Mouse (Mus musculus): Measurements from ENCODE around the gene Nexn. TPM values are rescaled to one million over a fixed set of nuclear protein-coding genes. Genes with fewer than 3 reads are reported as not detected.
"Not testable (repeated sequence)": the region's sequence is repeated elsewhere in the genome, so short reads cannot be mapped to it uniquely, and the experiment has no call there.

The Nexn gene
- total RNA-seq (2012; rRNA removed) = 2.6 and 3.1 TPM in 2 replicates

DNA sequence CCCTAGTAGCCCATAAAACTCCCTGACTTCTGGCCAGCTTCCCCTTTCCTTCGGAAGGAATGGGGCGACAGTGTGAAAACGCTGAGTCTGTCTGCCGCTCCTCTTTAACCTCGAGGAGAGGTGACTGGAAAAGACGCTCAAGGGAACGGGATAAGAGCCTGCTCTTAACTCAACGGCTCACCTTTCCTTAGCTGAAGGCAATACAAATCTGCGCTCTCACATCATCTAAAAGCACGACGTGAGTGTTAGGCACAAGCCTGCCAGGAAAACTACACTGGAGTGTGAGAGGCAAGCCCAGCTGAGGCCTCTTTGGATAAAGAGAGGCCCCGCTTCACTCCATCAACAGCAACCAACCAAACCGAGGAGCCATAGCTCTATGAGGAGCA, at the start of gene Nexn:
TSS of gene Nexn (minus strand) at position 315 of the 386 bp plus-strand sequence.
- DNase-seq (ENCODE audit: low read depth, low spot score) = no peak
- H3K27ac ChIP-seq (ENCODE audit: insufficient read depth, low read depth, low read length, poor library complexity, severe bottlenecking) = no peak within 1 kb of the TSS
- no peak for TF ChIP-seq ZC3H11A (IDR thresholded peaks at IDR 0.05; ENCODE audit: borderline replicate concordance, low read depth, low read length)
- no peak for TF ChIP-seq MAFK (IDR thresholded peaks at IDR 0.05; ENCODE audit: insufficient read depth, low read depth, low read length)
- no peak for TF ChIP-seq CHD2 (IDR thresholded peaks at IDR 0.05; ENCODE audit: low read depth, low read length)
- no peak for TF ChIP-seq HCFC1 (IDR thresholded peaks at IDR 0.05; ENCODE audit: borderline replicate concordance, insufficient read depth, low read length)
- no peak for TF ChIP-seq ZNF384 (IDR thresholded peaks at IDR 0.05; ENCODE audit: low read depth, low read length)
- peak within 1 kb of the TSS; percentile 72 for H3K9ac ChIP-seq (ENCODE audit: insufficient read depth, low read depth, low read length, poor library complexity, severe bottlenecking)
- peak within 1 kb of the TSS; percentile 65 to 68 for H3K4me3 ChIP-seq (ENCODE audit: insufficient read depth in 1 of 2, low read depth in 1 of 2, low read length in 2 of 2, poor library complexity in 1 of 2, severe bottlenecking in 1 of 2)
- H3K9me3 ChIP-seq (ENCODE audit: control insufficient read depth, insufficient read depth, low read depth, low read length) = peaks cover 4% of the 10 kb centered on the region; the same call in 1 of the 2 replicates
- no peaks in the 10 kb centered on the region for H3K36me3 ChIP-seq (ENCODE audit: control insufficient read depth, insufficient read depth, low read length, poor library complexity, severe bottlenecking)
- no peaks in the 10 kb centered on the region for H3K4me1 ChIP-seq (ENCODE audit: control insufficient read depth in 2 of 2, insufficient read depth in 2 of 2, low read length in 2 of 2, poor library complexity in 1 of 2)
- in situ Hi-C loops (cut with MboI; ENCODE audit: low sequenced_read_pairs in 2 of 2, unreplicated experiment in 2 of 2) = no loop called here

DNA sequence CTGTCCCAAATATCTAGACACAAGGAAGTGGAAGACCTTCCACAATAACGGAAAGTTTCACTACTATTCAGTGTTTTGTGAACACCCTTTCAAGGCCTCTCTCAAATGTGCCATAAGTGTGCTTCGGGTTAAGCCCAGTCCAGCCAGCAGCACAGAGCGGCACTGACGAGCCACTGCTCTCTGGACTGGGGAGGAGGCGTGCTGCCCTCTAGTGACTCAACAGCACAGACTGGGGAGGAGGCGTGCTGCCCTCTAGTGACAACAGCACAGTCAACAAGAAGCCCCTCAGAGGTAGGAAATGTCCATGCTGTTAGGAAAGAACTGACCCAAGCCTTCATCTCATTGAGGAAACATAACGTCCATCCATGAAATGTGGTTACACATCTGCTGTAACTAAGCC, 49.5 kb upstream of the Nexn start:
- H3K9me3 ChIP-seq (ENCODE audit: control insufficient read depth, insufficient read depth, low read depth, low read length) = no peaks in the 10 kb centered on the region
- peak; percentile 80 for DNase-seq (ENCODE audit: low read depth, low spot score)
- no peak overlapping the region for H3K27ac ChIP-seq (ENCODE audit: insufficient read depth, low read depth, low read length, poor library complexity, severe bottlenecking)
- no peaks in the 10 kb centered on the region for H3K4me1 ChIP-seq (ENCODE audit: control insufficient read depth in 2 of 2, insufficient read depth in 2 of 2, low read length in 2 of 2, poor library complexity in 1 of 2)
- TF ChIP-seq HCFC1 (IDR thresholded peaks at IDR 0.05; ENCODE audit: borderline replicate concordance, insufficient read depth, low read length) = peak; percentile 71; the same call in 1 of the 2 replicates
- TF ChIP-seq ZNF384 (IDR thresholded peaks at IDR 0.05; ENCODE audit: low read depth, low read length) = 0 out of 2 replicates have a peak, but pooled peaks have one; percentile 31
- TF ChIP-seq CHD2 (IDR thresholded peaks at IDR 0.05; ENCODE audit: low read depth, low read length) = no peak
- peaks cover 13% of the 10 kb centered on the region for H3K36me3 ChIP-seq (ENCODE audit: control insufficient read depth, insufficient read depth, low read length, poor library complexity, severe bottlenecking)
- in situ Hi-C loops (cut with MboI; ENCODE audit: low sequenced_read_pairs in 2 of 2, unreplicated experiment in 2 of 2) = no loop called here
- H3K9ac ChIP-seq (ENCODE audit: insufficient read depth, low read depth, low read length, poor library complexity, severe bottlenecking) = no peak overlapping the region
- no peak overlapping the region for H3K4me3 ChIP-seq (ENCODE audit: insufficient read depth in 1 of 2, low read depth in 1 of 2, low read length in 2 of 2, poor library complexity in 1 of 2, severe bottlenecking in 1 of 2)

- H3K9me3 ChIP-seq (ENCODE audit: control insufficient read depth, insufficient read depth, low read depth, low read length); H3K9ac ChIP-seq (ENCODE audit: insufficient read depth, low read depth, low read length, poor library complexity, severe bottlenecking); H3K4me3 ChIP-seq (ENCODE audit: insufficient read depth in 1 of 2, low read depth in 1 of 2, low read length in 2 of 2, poor library complexity in 1 of 2, severe bottlenecking in 1 of 2); H3K4me1 ChIP-seq (ENCODE audit: control insufficient read depth in 2 of 2, insufficient read depth in 2 of 2, low read length in 2 of 2, poor library complexity in 1 of 2); DNase-seq (ENCODE audit: low read depth, low spot score); H3K27ac ChIP-seq (ENCODE audit: insufficient read depth, low read depth, low read length, poor library complexity, severe bottlenecking); in situ Hi-C loops (cut with MboI; ENCODE audit: low sequenced_read_pairs in 2 of 2, unreplicated experiment in 2 of 2): not testable (repeated sequence)
- peaks cover 10% of the 10 kb centered on the region; the same call in 1 of the 2 replicates for H3K36me3 ChIP-seq (ENCODE audit: control insufficient read depth, insufficient read depth, low read length, poor library complexity, severe bottlenecking)
These were observed 48.5 kb upstream of the Nexn start for GRCm38 (mm10) chr3:152314666-152315065.

DNA sequence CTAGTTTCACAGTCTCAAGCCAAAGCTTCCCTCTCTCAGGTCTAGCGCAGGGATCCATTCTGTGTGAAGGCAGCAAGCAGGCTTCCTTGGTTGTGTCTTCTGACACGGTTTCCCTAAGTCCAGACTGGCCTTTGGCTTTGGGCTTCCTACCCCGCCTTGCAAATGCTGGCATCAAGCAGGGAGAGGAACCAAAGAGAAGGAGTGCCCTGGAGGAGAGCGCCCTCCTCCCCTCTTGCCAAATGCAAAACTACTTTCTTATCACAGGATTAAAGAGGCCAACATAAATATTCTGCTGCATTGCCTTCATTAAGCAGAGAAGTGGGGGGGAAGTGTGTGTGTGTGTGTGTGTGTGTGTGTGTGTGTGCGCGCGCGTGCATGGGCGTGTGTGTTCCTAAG, 43.1 kb upstream of the Nexn start:
- no peaks in the 10 kb centered on the region for H3K4me1 ChIP-seq (ENCODE audit: control insufficient read depth in 2 of 2, insufficient read depth in 2 of 2, low read length in 2 of 2, poor library complexity in 1 of 2)
- TF ChIP-seq CHD2 (IDR thresholded peaks at IDR 0.05; ENCODE audit: low read depth, low read length) = no peak
- TF ChIP-seq HCFC1 (IDR thresholded peaks at IDR 0.05; ENCODE audit: borderline replicate concordance, insufficient read depth, low read length) = no peak
- TF ChIP-seq ZC3H11A (IDR thresholded peaks at IDR 0.05; ENCODE audit: borderline replicate concordance, low read depth, low read length) = no peak
- no peak for TF ChIP-seq ZNF384 (IDR thresholded peaks at IDR 0.05; ENCODE audit: low read depth, low read length)
- in situ Hi-C loops (cut with MboI; ENCODE audit: low sequenced_read_pairs in 2 of 2, unreplicated experiment in 2 of 2) = no loop called here
- DNase-seq (ENCODE audit: low read depth, low spot score) = no peak
- H3K36me3 ChIP-seq (ENCODE audit: control insufficient read depth, insufficient read depth, low read length, poor library complexity, severe bottlenecking) = peaks cover 16% of the 10 kb centered on the region; the same call in 1 of the 2 replicates
- no peaks in the 10 kb centered on the region for H3K9me3 ChIP-seq (ENCODE audit: control insufficient read depth, insufficient read depth, low read depth, low read length)
- no peak overlapping the region for H3K4me3 ChIP-seq (ENCODE audit: insufficient read depth in 1 of 2, low read depth in 1 of 2, low read length in 2 of 2, poor library complexity in 1 of 2, severe bottlenecking in 1 of 2)
- H3K27ac ChIP-seq (ENCODE audit: insufficient read depth, low read depth, low read length, poor library complexity, severe bottlenecking) = no peak overlapping the region
- no peak overlapping the region for H3K9ac ChIP-seq (ENCODE audit: insufficient read depth, low read depth, low read length, poor library complexity, severe bottlenecking)

- H3K27ac ChIP-seq (ENCODE audit: insufficient read depth, low read depth, low read length, poor library complexity, severe bottlenecking) = no peak overlapping the region
- TF ChIP-seq ZNF384 (IDR thresholded peaks at IDR 0.05; ENCODE audit: low read depth, low read length) (no peak), MAFK (IDR thresholded peaks at IDR 0.05; ENCODE audit: insufficient read depth, low read depth, low read length) (no peak), ZC3H11A (IDR thresholded peaks at IDR 0.05; ENCODE audit: borderline replicate concordance, low read depth, low read length) (no peak), HCFC1 (IDR thresholded peaks at IDR 0.05; ENCODE audit: borderline replicate concordance, insufficient read depth, low read length) (no peak)
- in situ Hi-C loops (cut with MboI; ENCODE audit: low sequenced_read_pairs in 2 of 2, unreplicated experiment in 2 of 2) = no loop called here
- H3K36me3 ChIP-seq (ENCODE audit: control insufficient read depth, insufficient read depth, low read length, poor library complexity, severe bottlenecking) = peaks cover 16% of the 10 kb centered on the region; the same call in 1 of the 2 replicates
- no peak overlapping the region for H3K9ac ChIP-seq (ENCODE audit: insufficient read depth, low read depth, low read length, poor library complexity, severe bottlenecking)
- no peaks in the 10 kb centered on the region for H3K4me1 ChIP-seq (ENCODE audit: control insufficient read depth in 2 of 2, insufficient read depth in 2 of 2, low read length in 2 of 2, poor library complexity in 1 of 2)
- no peak for DNase-seq (ENCODE audit: low read depth, low spot score)
- no peaks in the 10 kb centered on the region for H3K9me3 ChIP-seq (ENCODE audit: control insufficient read depth, insufficient read depth, low read depth, low read length)
- no peak overlapping the region for H3K4me3 ChIP-seq (ENCODE audit: insufficient read depth in 1 of 2, low read depth in 1 of 2, low read length in 2 of 2, poor library complexity in 1 of 2, severe bottlenecking in 1 of 2)
These were observed 42.5 kb upstream of the Nexn start for GRCm38 (mm10) chr3:152308485-152309249.

All from ES-E14 (cell line).